Mouse (Mus musculus) olfactory bulb, adult 2 months (tissue): Measurements from ENCODE around the gene Stradb.

Experiments
- CTCF ChIP-seq: fragments of 200-500 bp; IDR thresholded peaks from 2 replicates; pipeline ENCODE4 v1.5.1; 2012; ENCODE audit warnings: low read depth, mild to moderate bottlenecking, low read length, moderate library complexity; ENCODE audit not compliant: insufficient read depth
- POLR2A ChIP-seq: fragments of 200-500 bp; IDR thresholded peaks from 2 replicates; pipeline ENCODE4 v1.6.1; 2012; ENCODE audit warnings: mild to moderate bottlenecking, low read depth, low read length, moderate library complexity; ENCODE audit not compliant: insufficient read depth

DNA sequence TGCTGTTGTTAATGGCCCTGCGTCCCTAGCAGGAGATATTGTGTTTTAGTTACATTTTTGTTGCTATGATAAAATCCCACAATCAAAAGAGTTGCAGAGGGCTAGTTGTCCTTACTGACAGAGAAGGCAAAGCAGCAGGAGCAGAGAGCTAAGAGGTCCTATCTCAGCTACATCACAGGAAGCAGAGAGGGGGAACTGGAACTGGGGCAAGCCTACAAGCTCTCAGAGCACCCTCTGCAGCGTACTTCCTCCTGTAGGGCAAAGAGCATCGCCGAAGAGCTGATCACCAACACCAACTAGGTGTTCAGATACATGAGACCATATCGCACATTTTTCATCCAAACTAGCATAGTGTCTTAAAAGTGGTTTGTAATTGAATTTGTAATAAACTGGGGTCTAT, 22.0 kb downstream of the Stradb start:
- TF ChIP-seq CTCF (no peak), POLR2A (no peak)
